Comparison of ENCODE assay signal across 8 mouse cellular contexts in genomic region chr12:52097049-52097649, GRCm38 (mm10). TPM values are rescaled to one million over a fixed set of nuclear protein-coding genes. Genes with fewer than 3 reads are reported as not detected.
A peak's percentile ranks its signal among the peaks of the same experiment; 100 is the strongest.
DNase-seq lines count a peak whose midpoint lies in the region; ATAC-seq and TF ChIP-seq lines count a peak whose summit lies in the region.

No protein-coding gene starts in this region.

- peak overlapping the region; percentile 86 for H3K4me3 ChIP-seq in kidney, adult 2 months (ENCODE audit: insufficient read depth, low read depth, low read length)
- peak overlapping the region; percentile 73; the same call in 1 of the 2 replicates for H3K4me3 ChIP-seq in bone marrow macrophage, adult 2 months (ENCODE audit: insufficient read depth, low read length)
- H3K4me3 ChIP-seq in hindbrain, embryonic 14.5 days (replicated peaks; ENCODE audit: low read length) = peak overlapping the region; percentile 84
- peak overlapping the region; percentile 75 for H3K4me3 ChIP-seq in midbrain, embryonic 14.5 days (replicated peaks; ENCODE audit: low read depth, low read length)

- H3K27me3 ChIP-seq in kidney, adult 2 months (replicated peaks; ENCODE audit: control insufficient read depth, insufficient read depth, low read length) = no peaks in the 10 kb centered on the region
- no peaks in the 10 kb centered on the region for H3K27me3 ChIP-seq in hindbrain, embryonic 14.5 days (ENCODE audit: control insufficient read depth, insufficient read depth, low read length)
- no peaks in the 10 kb centered on the region for H3K27me3 ChIP-seq in midbrain, embryonic 14.5 days (ENCODE audit: control insufficient read depth, insufficient read depth, low read length)

- no peaks in the 10 kb centered on the region for H3K9me3 ChIP-seq in hindbrain, embryonic 14.5 days (ENCODE audit: control insufficient read depth, low read length)
- H3K9me3 ChIP-seq in midbrain, embryonic 14.5 days (ENCODE audit: control insufficient read depth, low read length) = no peaks in the 10 kb centered on the region

- WGBS in kidney, adult 2 months = 70% methylated on average over 13 of the region's 13 CpGs
- WGBS in hindbrain, embryonic 14.5 days = 73% methylated on average over 13 of the region's 13 CpGs
- WGBS in midbrain, embryonic 14.5 days = 71% methylated on average over 13 of the region's 13 CpGs

- H3K4me1 ChIP-seq in kidney, adult 2 months (ENCODE audit: control insufficient read depth, insufficient read depth, low read length) = no peaks in the 10 kb centered on the region
- peaks cover 7% of the 10 kb centered on the region; the same call in 1 of the 2 replicates for H3K4me1 ChIP-seq in bone marrow macrophage, adult 2 months (ENCODE audit: control insufficient read depth, insufficient read depth, low read length)
- no peaks in the 10 kb centered on the region for H3K4me1 ChIP-seq in hindbrain, embryonic 14.5 days (replicated peaks; ENCODE audit: control insufficient read depth, insufficient read depth, low read length)
- H3K4me1 ChIP-seq in midbrain, embryonic 14.5 days (ENCODE audit: control insufficient read depth, insufficient read depth, low read length) = peaks cover 3% of the 10 kb centered on the region; the same call in 1 of the 2 replicates

- TF ChIP-seq CTCF in kidney, adult 2 months (conservative IDR thresholded peaks at IDR 0.05; ENCODE audit: insufficient read depth, insufficient read length, low read depth, low read length) = no peak
- no peak for TF ChIP-seq CTCF in bone marrow macrophage, adult 2 months (IDR thresholded peaks at IDR 0.05; ENCODE audit: low read depth, low read length)

- peak overlapping the region; percentile 90; the same call in 1 of the 2 replicates for H3K9ac ChIP-seq in hindbrain, embryonic 14.5 days
- no peak overlapping the region for H3K9ac ChIP-seq in midbrain, embryonic 14.5 days (replicated peaks; ENCODE audit: low read length)

- ATAC-seq in hindbrain, embryonic 14.5 days (ENCODE audit: low FRiP score) = peak; percentile 76
- peak; percentile 59; the same call in 1 of the 2 replicates for ATAC-seq in midbrain, embryonic 14.5 days (ENCODE audit: low FRiP score, low TSS enrichment)

- H3K4me2 ChIP-seq in hindbrain, embryonic 14.5 days (replicated peaks) = peak overlapping the region; percentile 54
- peak overlapping the region; percentile 65 for H3K4me2 ChIP-seq in midbrain, embryonic 14.5 days (ENCODE audit: low read length)

- DNase-seq in kidney, adult 2 months = no peak
- no peak for DNase-seq in kidney, postnatal 10 days
- no peak for DNase-seq in hindbrain, embryonic 14.5 days (ENCODE audit: low spot score)
- DNase-seq in midbrain, embryonic 14.5 days = no peak
- DNase-seq in yolk sac, embryonic 10.5 days (ENCODE audit: low spot score) = no peak
- DNase-seq in ovary, postnatal 36 days (ENCODE audit: low spot score) = no peak
- no peak for DNase-seq in right cerebral cortex, adult 18-20 months

- H3K36me3 ChIP-seq in kidney, adult 2 months (ENCODE audit: control insufficient read depth, insufficient read depth, low read length) = no peaks in the 10 kb centered on the region
- H3K36me3 ChIP-seq in hindbrain, embryonic 14.5 days (replicated peaks; ENCODE audit: control insufficient read depth, insufficient read depth) = no peaks in the 10 kb centered on the region
- H3K36me3 ChIP-seq in midbrain, embryonic 14.5 days (ENCODE audit: control insufficient read depth, insufficient read depth, low read length) = no peaks in the 10 kb centered on the region

- H3K27ac ChIP-seq in kidney, adult 2 months (ENCODE audit: insufficient read depth, low read depth, low read length) = no peak overlapping the region
- no peak overlapping the region for H3K27ac ChIP-seq in bone marrow macrophage, adult 2 months (ENCODE audit: insufficient read depth, low read depth, low read length)
- H3K27ac ChIP-seq in hindbrain, embryonic 14.5 days = no peak overlapping the region
- no peak overlapping the region for H3K27ac ChIP-seq in midbrain, embryonic 14.5 days (replicated peaks; ENCODE audit: low read depth, low read length)

- TF ChIP-seq POLR2A in kidney, adult 2 months (IDR thresholded peaks at IDR 0.05; ENCODE audit: low read depth, low read length) = no peak
- TF ChIP-seq POLR2A in bone marrow macrophage, adult 2 months (IDR thresholded peaks at IDR 0.05; ENCODE audit: borderline replicate concordance, low read depth, low read length) = no peak

RNA-seq across cellular contexts. Expression of gene Nubpl, which starts 0.4 kb away (rescaled TPM):
- polyA plus RNA-seq in kidney, adult 2 months (2012; rRNA removed) = 5.1 and 7.4 TPM in 2 replicates
- polyA plus RNA-seq in bone marrow macrophage, adult 2 months (2012; ENCODE audit: insufficient read depth, insufficient read length, missing spikeins) = 5.3 and 6.8 TPM in 2 replicates
- 6.1 and 6.3 TPM in 2 replicates for polyA plus RNA-seq in hindbrain, embryonic 14.5 days (2014; fragmentation: Nextera tagmentation; extraction: Ambion mirVana)
- 7.8 and 8.3 TPM in 2 replicates for polyA plus RNA-seq in midbrain, embryonic 14.5 days (2014; fragmentation: Nextera tagmentation; extraction: Ambion mirVana)
